Mouse (Mus musculus) brain, embryonic 18.5 days (tissue): ENCODE results near the gene Gm38392.

Experiments
- DNase-seq: peaks from one replicate; pipeline ENCODE4 v3.0.0-alpha.2; 2012; ENCODE audit warnings: low read depth, low spot score

Gm38392 gene

GRCm38 (mm10) chr3:88216116-88216515, 70.9 kb downstream of the Gm38392 start:
- no peak for DNase-seq

GRCm38 (mm10) chr3:88215553-88216004, 71.4 kb downstream of the Gm38392 start:
- no peak for DNase-seq

GRCm38 (mm10) chr3:88214971-88215552, 71.9 kb downstream of the Gm38392 start:
- DNase-seq: no peak

GRCm38 (mm10) chr3:88214197-88214938, 72.6 kb downstream of the Gm38392 start:
- no peak for DNase-seq

- no peak for DNase-seq
Measured at GRCm38 (mm10) chr3:88213019-88213418, 74.0 kb downstream of the Gm38392 start.

GRCm38 (mm10) chr3:88212356-88212755, 74.7 kb downstream of the Gm38392 start:
- DNase-seq: no peak

GRCm38 (mm10) chr3:88210918-88211317, 76.1 kb downstream of the Gm38392 start:
- DNase-seq: no peak

- DNase-seq: no peak
Measured at GRCm38 (mm10) chr3:88210121-88210520, 76.9 kb downstream of the Gm38392 start.

GRCm38 (mm10) chr3:88209306-88209705, 77.7 kb downstream of the Gm38392 start:
- no peak for DNase-seq

- no peak for DNase-seq
Measured at GRCm38 (mm10) chr3:88208226-88208720, 78.7 kb downstream of the Gm38392 start.

GRCm38 (mm10) chr3:88207451-88208100, 79.4 kb downstream of the Gm38392 start:
- no peak for DNase-seq

- no peak for DNase-seq
Measured at GRCm38 (mm10) chr3:88206901-88207371, 80.1 kb downstream of the Gm38392 start.

GRCm38 (mm10) chr3:88206500-88206899, 80.5 kb downstream of the Gm38392 start:
- DNase-seq: no peak

- DNase-seq: no peak
Measured at GRCm38 (mm10) chr3:88205563-88206491, 81.2 kb downstream of the Gm38392 start.

- DNase-seq: no peak
Measured at GRCm38 (mm10) chr3:88205176-88205562, 81.8 kb downstream of the Gm38392 start.

GRCm38 (mm10) chr3:88204751-88205150, 82.3 kb downstream of the Gm38392 start:
- DNase-seq: no peak

GRCm38 (mm10) chr3:88203999-88204700, 82.9 kb downstream of the Gm38392 start:
- DNase-seq: no peak

- no peak for DNase-seq
Measured at GRCm38 (mm10) chr3:88203456-88203855, 83.6 kb downstream of the Gm38392 start.

GRCm38 (mm10) chr3:88202986-88203385, 84.0 kb downstream of the Gm38392 start:
- DNase-seq: no peak

- DNase-seq: no peak
Measured at GRCm38 (mm10) chr3:88201640-88202039, 85.4 kb downstream of the Gm38392 start.

- DNase-seq: no peak
Measured at GRCm38 (mm10) chr3:88200972-88201330, 86.1 kb downstream of the Gm38392 start.
